Mouse (Mus musculus) intestine, embryonic 16.5 days (tissue): ENCODE results near the gene Hist1h2bf. TPM values are rescaled to one million over a fixed set of nuclear protein-coding genes. Genes with fewer than 3 reads are reported as not detected.
"Not testable (repeated sequence)": the region's sequence is repeated elsewhere in the genome, so short reads cannot be mapped to it uniquely, and the experiment has no call there.

Experiments
- ATAC-seq: fragments of 200-750 bp; cut with Nextera tagmentation; 2 replicates; pipeline ENCODE4 v1.8.0; 2017; ENCODE audit warnings: moderate TSS enrichment, moderate library complexity
- H3K27ac ChIP-seq: fragments of 300-500 bp; sonication (generic); 2 replicates; pipeline ENCODE4 v1.5.1; 2014; ENCODE audit warnings: mild to moderate bottlenecking, low read length
- H3K27me3 ChIP-seq: fragments of 300-500 bp; sonication (generic); replicated peaks from 2 replicates; pipeline ENCODE4 v1.6.1; 2014; ENCODE audit warnings: low read length, control low read depth, mixed read lengths; ENCODE audit not compliant: control insufficient read depth, insufficient read depth
- H3K36me3 ChIP-seq: fragments of 300-500 bp; sonication (generic); 2 replicates; pipeline ENCODE4 v1.6.1; 2014; ENCODE audit warnings: low read length, control low read depth; ENCODE audit not compliant: control insufficient read depth, insufficient read depth
- H3K4me1 ChIP-seq: fragments of 300-500 bp; sonication (generic); 2 replicates; pipeline ENCODE4 v1.6.1; 2014; ENCODE audit warnings: low read length, control low read depth, mixed read lengths; ENCODE audit not compliant: control insufficient read depth, insufficient read depth
- H3K4me2 ChIP-seq: fragments of 300-500 bp; sonication (generic); 2 replicates; pipeline ENCODE4 v1.6.1; 2014; ENCODE audit warnings: low read depth, low read length, control low read depth
- H3K4me3 ChIP-seq: fragments of 300-500 bp; sonication (generic); 2 replicates; pipeline ENCODE4 v1.5.1; 2014; ENCODE audit warnings: mild to moderate bottlenecking, low read length
- H3K9ac ChIP-seq: fragments of 300-500 bp; sonication (generic); 2 replicates; pipeline ENCODE4 v1.6.1; 2014; ENCODE audit warnings: low read depth, low read length
- H3K9me3 ChIP-seq: fragments of 300-500 bp; sonication (generic); 2 replicates; pipeline ENCODE4 v1.6.1; 2016; ENCODE audit warnings: low read length, control low read depth; ENCODE audit not compliant: control insufficient read depth
- WGBS: fragments of 180-500 bp; shearing (Covaris S2); extraction: QIAGEN DNeasy Blood & Tissue Kit; methylation state at CpG from one replicate; pipeline ENCODE4 v1.1.7; 2014; 5-methylcytosine and 5-hydroxymethylcytosine counted together
- polyA plus RNA-seq: library from polyadenylated mRNA; unstranded; fragments of >200 nt; fragmentation: Nextera tagmentation; extraction: Ambion mirVana; gene quantifications from 2 replicates; pipeline ENCODE4 v1.2.1, GENCODE M21; 2015

Hist1h2bf gene
- 0.62 and 2.1 TPM in 2 replicates for polyA plus RNA-seq

- not testable (repeated sequence) for H3K9me3 ChIP-seq, H3K27me3 ChIP-seq, H3K36me3 ChIP-seq
- Histone ChIP-seq H3K4me2 (peak within 1 kb of the TSS; percentile 68), H3K4me1 (peaks cover 12% of the 10 kb centered on the region; the same call in 1 of the 2 replicates), H3K4me3 (peak within 1 kb of the TSS; percentile 51), H3K27ac (peak within 1 kb of the TSS; percentile 93), H3K9ac (peak within 1 kb of the TSS; percentile 70)
- ATAC-seq: peak; percentile 87
- under 1% methylated on average over 32 of the region's 42 CpGs for WGBS
Measured at GRCm38 (mm10) chr13:23573898-23574524, at the start of gene Hist1h2bf, which contains the start of gene Hist1h2ad. Hist1h2bf (minus strand) TSS chr13:23574196. Hist1h2ad (plus strand) TSS chr13:23574381.

- H3K27me3 ChIP-seq: no peaks in the 10 kb centered on the region
- H3K9ac ChIP-seq: peak overlapping the region; percentile 53; the same call in 1 of the 2 replicates
- H3K36me3 ChIP-seq: no peaks in the 10 kb centered on the region
- WGBS: 23% methylated on average over 7 of the region's 7 CpGs
- H3K4me1 ChIP-seq: no peaks in the 10 kb centered on the region
- ATAC-seq: no peak
- H3K4me3 ChIP-seq: peak overlapping the region; percentile 65
- peak overlapping the region; percentile 57 for H3K27ac ChIP-seq
- no peaks in the 10 kb centered on the region for H3K9me3 ChIP-seq
- peak overlapping the region; percentile 91 for H3K4me2 ChIP-seq
Measured at GRCm38 (mm10) chr13:23622861-23623450, 49.0 kb upstream of the Hist1h2bf start.

- not testable (repeated sequence) for H3K4me1 ChIP-seq, H3K36me3 ChIP-seq, H3K9me3 ChIP-seq, H3K27me3 ChIP-seq
- Histone ChIP-seq H3K9ac (peak within 1 kb of the TSS; percentile 83), H3K27ac (peak within 1 kb of the TSS; percentile 97), H3K4me2 (peak within 1 kb of the TSS; percentile 91), H3K4me3 (peak within 1 kb of the TSS; percentile 65)
- peak; percentile 92 for ATAC-seq
- under 1% methylated on average over 52 of the region's 53 CpGs for WGBS
Measured at GRCm38 (mm10) chr13:23622175-23622671, 48.2 kb upstream of the Hist1h2bf start, which contains the start of gene Hist1h1e. Hist1h1e (minus strand) TSS chr13:23622558.

DNA sequence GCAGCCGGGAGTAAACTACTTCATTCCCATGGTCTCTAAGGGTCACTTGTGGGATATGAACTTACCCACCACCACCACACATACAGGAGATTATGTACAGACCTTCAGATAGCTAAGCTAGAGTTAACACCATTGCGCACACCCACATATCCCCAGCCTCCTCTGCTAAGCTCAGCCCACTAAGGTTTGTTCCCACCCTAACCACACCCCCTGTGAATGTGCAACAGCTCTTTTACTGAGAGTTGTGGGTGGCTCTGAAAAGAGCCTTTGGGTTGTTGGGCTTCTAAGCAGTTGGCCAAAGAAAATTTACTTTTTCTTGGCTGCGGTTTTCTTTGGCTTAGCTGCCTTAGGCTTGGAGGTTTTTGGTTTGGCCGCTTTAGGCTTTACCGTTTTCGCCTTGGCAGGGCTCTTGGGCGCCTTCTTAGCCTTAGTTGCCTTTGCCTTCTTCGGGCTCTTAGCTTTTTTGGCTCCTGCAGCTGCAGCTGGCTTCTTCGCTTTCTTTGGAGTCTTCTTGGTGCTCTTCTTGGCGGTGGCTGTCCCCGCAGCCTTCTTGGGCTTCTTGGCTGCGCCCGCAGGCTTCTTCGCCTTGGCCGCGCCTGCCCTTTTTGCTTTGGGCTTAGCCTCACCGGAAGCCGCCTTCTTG, 47.7 kb upstream of the Hist1h2bf start:
- Histone ChIP-seq H3K36me3 (no peaks in the 10 kb centered on the region), H3K4me1 (no peaks in the 10 kb centered on the region), H3K9ac (peak overlapping the region; percentile 83), H3K4me2 (peak overlapping the region; percentile 91), H3K27ac (peak overlapping the region; percentile 97), H3K27me3 (no peaks in the 10 kb centered on the region), H3K9me3 (no peaks in the 10 kb centered on the region), H3K4me3 (peak overlapping the region; percentile 65)
- peak; percentile 90 for ATAC-seq
- 0% methylated on average over 18 of the region's 18 CpGs for WGBS

DNA sequence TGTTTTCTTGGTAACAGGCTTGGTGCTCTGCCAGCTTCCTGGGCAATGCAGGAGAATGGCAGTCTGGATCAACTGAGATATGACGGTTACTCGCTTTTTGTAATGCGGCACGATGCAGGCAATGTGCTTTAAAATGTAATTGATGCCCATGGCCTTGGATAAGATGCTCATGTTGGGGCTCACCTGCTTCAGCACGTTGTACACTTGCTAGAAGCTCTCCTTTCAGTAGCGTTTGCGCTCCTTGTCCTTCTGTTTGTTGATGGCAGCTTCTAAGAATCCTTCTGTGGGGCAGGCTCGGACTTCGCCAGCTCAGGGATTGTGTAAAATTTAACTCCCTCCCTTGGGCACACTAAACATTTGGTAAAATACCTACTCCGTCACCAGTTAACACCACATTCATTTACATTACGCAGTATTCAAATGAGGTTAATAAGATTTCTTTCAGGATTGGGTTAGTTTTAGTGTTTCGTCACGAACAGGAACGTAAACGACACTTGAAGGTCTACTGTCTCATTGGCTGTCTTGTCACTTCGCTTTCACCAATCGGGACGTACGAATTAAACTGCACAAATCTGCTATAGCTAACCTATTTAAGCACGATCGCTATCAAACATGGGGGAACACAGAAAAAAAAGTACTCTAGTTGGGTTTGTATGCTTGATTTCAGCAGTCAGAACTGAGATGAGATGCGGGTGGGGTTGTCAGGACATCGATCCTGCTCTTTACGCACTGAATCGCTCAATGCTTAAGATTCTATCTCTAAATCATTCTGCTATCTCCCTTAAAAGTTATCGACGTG, 46.9 kb upstream of the Hist1h2bf start, which contains the start of gene Hist1h2be:
Gene Hist1h2be (minus strand): TSS at position 392 of the 799 bp plus-strand sequence.
- H3K4me3 ChIP-seq: peak within 1 kb of the TSS; percentile 65
- no peaks in the 10 kb centered on the region for H3K4me1 ChIP-seq
- H3K9ac ChIP-seq: peak within 1 kb of the TSS; percentile 83

GRCm38 (mm10) chr13:23620056-23620732, 46.2 kb upstream of the Hist1h2bf start:
- Histone ChIP-seq H3K4me1 (no peaks in the 10 kb centered on the region), H3K27me3 (no peaks in the 10 kb centered on the region), H3K36me3 (no peaks in the 10 kb centered on the region), H3K4me3 (peak overlapping the region; percentile 65), H3K27ac (peak overlapping the region; percentile 97), H3K9ac (peak overlapping the region; percentile 71), H3K4me2 (peak overlapping the region; percentile 91), H3K9me3 (no peaks in the 10 kb centered on the region)
- WGBS: 50% methylated on average over 12 of the region's 12 CpGs
- no peak for ATAC-seq

More for the DNA sequence above, 46.9 kb upstream of the Hist1h2bf start, which contains the start of gene Hist1h2be:
- peak within 1 kb of the TSS; percentile 97 for H3K27ac ChIP-seq
- peak within 1 kb of the TSS; percentile 91 for H3K4me2 ChIP-seq
- no peaks in the 10 kb centered on the region for H3K9me3 ChIP-seq
- no peaks in the 10 kb centered on the region for H3K27me3 ChIP-seq
- ATAC-seq: peak; percentile 90
- under 1% methylated on average over 27 of the region's 27 CpGs for whole genome bisulfite sequencing
- no peaks in the 10 kb centered on the region for H3K36me3 ChIP-seq

DNA sequence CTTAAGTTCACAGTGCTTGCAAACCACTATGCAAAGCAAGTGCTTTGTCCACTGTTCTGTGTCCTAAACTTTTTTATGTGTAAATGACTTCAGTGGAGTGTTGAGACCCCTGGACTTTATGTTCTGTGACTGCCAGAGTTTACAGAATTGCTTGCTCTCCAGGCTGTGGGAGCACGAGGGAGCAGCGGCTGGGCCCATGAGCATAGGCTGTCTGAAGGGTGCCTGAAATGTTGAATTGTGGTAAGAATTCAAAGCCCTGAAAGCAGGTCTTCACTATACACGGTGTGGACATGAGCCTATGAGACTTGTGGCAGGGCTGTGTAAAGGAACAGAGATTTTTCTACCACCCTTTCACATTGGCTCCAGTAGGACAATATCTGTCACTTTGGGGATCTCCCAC, 37.6 kb upstream of the Hist1h2bf start:
- H3K9me3 ChIP-seq: no peaks in the 10 kb centered on the region
- no peak overlapping the region for H3K9ac ChIP-seq
- H3K4me3 ChIP-seq: no peak overlapping the region
- H3K4me1 ChIP-seq: no peaks in the 10 kb centered on the region
- H3K36me3 ChIP-seq: no peaks in the 10 kb centered on the region
- H3K27ac ChIP-seq: no peak overlapping the region
- 83% methylated on average over 3 of the region's 3 CpGs for WGBS
- H3K27me3 ChIP-seq: no peaks in the 10 kb centered on the region
- no peak for ATAC-seq
- H3K4me2 ChIP-seq: no peak overlapping the region

GRCm38 (mm10) chr13:23610393-23610792, 36.4 kb upstream of the Hist1h2bf start:
- 84% methylated on average over 2 of the region's 2 CpGs for WGBS

More at GRCm38 (mm10) chr13:23610393-23610792, 36.4 kb upstream of the Hist1h2bf start:
- H3K4me1 ChIP-seq: no peaks in the 10 kb centered on the region
- no peaks in the 10 kb centered on the region for H3K9me3 ChIP-seq
- no peaks in the 10 kb centered on the region for H3K36me3 ChIP-seq
- H3K4me3 ChIP-seq: no peak overlapping the region
- H3K4me2 ChIP-seq: no peak overlapping the region
- no peaks in the 10 kb centered on the region for H3K27me3 ChIP-seq
- no peak for ATAC-seq
- no peak overlapping the region for H3K9ac ChIP-seq
- no peak overlapping the region for H3K27ac ChIP-seq
